Comparison of ENCODE assay signal across 8 mouse cellular contexts in the genomic region with DNA sequence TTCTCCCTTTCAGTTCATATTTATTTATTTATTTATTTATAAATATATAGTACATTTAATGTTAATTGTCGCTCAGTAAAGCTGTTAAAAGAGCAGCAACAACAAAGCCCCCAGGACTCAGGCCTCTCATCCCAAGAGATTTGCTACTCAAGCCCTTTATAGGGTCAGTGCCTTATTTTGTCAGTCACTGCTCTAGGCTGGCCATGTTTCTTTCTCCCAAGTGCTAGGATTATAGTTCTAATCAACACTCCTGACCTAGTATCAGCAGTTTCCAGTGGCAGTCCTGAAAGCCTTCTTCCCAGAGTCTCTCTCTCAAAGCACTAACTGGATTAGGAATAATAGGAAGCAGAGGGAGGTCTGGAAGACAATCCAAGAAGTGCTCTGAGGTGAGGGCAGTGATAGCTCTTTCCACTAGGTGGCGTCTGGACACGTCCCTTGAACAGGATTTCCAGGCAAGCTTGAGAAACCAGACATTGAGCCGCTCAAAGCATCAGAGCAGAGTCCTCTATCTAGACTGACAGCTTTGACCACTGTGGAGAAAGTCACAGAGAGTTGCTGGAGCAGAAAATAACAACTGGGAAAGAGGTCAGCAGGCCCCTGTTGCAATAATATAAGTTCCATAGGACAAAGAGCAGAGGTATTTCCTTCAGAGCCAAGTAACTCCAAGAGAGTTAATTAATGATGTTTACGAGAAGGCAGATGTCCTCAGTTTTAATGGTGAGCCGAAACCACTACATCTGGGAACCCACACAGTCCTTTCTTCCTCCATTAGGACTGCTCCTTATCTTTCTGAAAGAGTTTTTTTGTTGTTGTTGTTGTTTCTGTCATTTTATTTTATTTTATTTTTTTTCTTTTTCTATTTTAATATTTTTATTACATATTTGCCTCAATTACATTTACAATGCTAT. TPM values are rescaled to one million over a fixed set of nuclear protein-coding genes. Genes with fewer than 3 reads are reported as not detected.
DNase-seq lines count a peak whose midpoint lies in the region; ATAC-seq and TF ChIP-seq lines count a peak whose summit lies in the region.

No protein-coding gene starts in this region.

- no peak overlapping the region for H3K4me2 ChIP-seq in intestine, postnatal 0 days (replicated peaks; ENCODE audit: low read depth)
- no peak overlapping the region for H3K4me2 ChIP-seq in midbrain, embryonic 12.5 days (replicated peaks)

- H3K27ac ChIP-seq in cortical plate, adult 2 months (ENCODE audit: insufficient read depth, low read length): no peak overlapping the region
- H3K27ac ChIP-seq in intestine, postnatal 0 days (ENCODE audit: low read depth, low read length): no peak overlapping the region
- H3K27ac ChIP-seq in midbrain, embryonic 12.5 days (replicated peaks): no peak overlapping the region
- no peak overlapping the region for H3K27ac ChIP-seq in small intestine, adult 2 months (ENCODE audit: insufficient read depth, low read depth, low read length)

- no peaks in the 10 kb centered on the region for H3K4me1 ChIP-seq in cortical plate, adult 2 months (ENCODE audit: control insufficient read depth, insufficient read depth, low read length)
- no peaks in the 10 kb centered on the region for H3K4me1 ChIP-seq in intestine, postnatal 0 days (replicated peaks; ENCODE audit: control insufficient read depth, insufficient read depth, low read length)
- H3K4me1 ChIP-seq in midbrain, embryonic 12.5 days: no peaks in the 10 kb centered on the region
- H3K4me1 ChIP-seq in small intestine, adult 2 months (ENCODE audit: control insufficient read depth, insufficient read depth, insufficient read length, low read length): 0 out of 2 replicates have a peak, but pooled peaks cover 2% of the 10 kb centered on the region

- no peaks in the 10 kb centered on the region for H3K9me3 ChIP-seq in intestine, postnatal 0 days (ENCODE audit: control insufficient read depth)
- no peaks in the 10 kb centered on the region for H3K9me3 ChIP-seq in midbrain, embryonic 12.5 days

- H3K9ac ChIP-seq in intestine, postnatal 0 days (ENCODE audit: low read depth, low read length): no peak overlapping the region
- no peak overlapping the region for H3K9ac ChIP-seq in midbrain, embryonic 12.5 days (replicated peaks)

- WGBS in intestine, postnatal 0 days: 26% methylated on average over 6 of the region's 6 CpGs
- 26% methylated on average over 6 of the region's 6 CpGs for WGBS in midbrain, embryonic 12.5 days
- WGBS in small intestine, adult 2 months: 28% methylated on average over 6 of the region's 6 CpGs

- peak; percentile 60 for TF ChIP-seq CTCF in cortical plate, adult 2 months (IDR thresholded peaks at IDR 0.05; ENCODE audit: extremely low read depth, insufficient read depth, low read length)
- TF ChIP-seq CTCF in intestine, postnatal 0 days (IDR thresholded peaks at IDR 0.05; ENCODE audit: low read depth): peak; percentile 89
- peak; percentile 62; the same call in 1 of the 2 replicates for TF ChIP-seq CTCF in small intestine, adult 2 months (IDR thresholded peaks at IDR 0.05; ENCODE audit: extremely low read depth, insufficient read length, insufficient replicate concordance, low read depth, low read length)

- H3K27me3 ChIP-seq in intestine, postnatal 0 days (replicated peaks; ENCODE audit: control insufficient read depth, insufficient read depth, low read length): no peaks in the 10 kb centered on the region
- H3K27me3 ChIP-seq in midbrain, embryonic 12.5 days: no peaks in the 10 kb centered on the region
- H3K27me3 ChIP-seq in small intestine, adult 2 months (ENCODE audit: control insufficient read depth, insufficient read depth, low read length): no peaks in the 10 kb centered on the region

- intact Hi-C loops in left cerebral cortex, postnatal 25 days (cut with DNase I): loop anchor here (5.0 kb wide), 1 partner anchor 172 kb away; no protein-coding TSS in a partner anchor

- TF ChIP-seq POLR2A in cortical plate, adult 2 months (IDR thresholded peaks at IDR 0.05; ENCODE audit: extremely low read depth, insufficient read depth, low read length): no peak
- no peak for TF ChIP-seq POLR2A in small intestine, adult 2 months (IDR thresholded peaks at IDR 0.05; ENCODE audit: low read depth, low read length)

- peak; percentile 33; the same call in 1 of the 2 replicates for ATAC-seq in intestine, postnatal 0 days
- ATAC-seq in midbrain, embryonic 12.5 days (ENCODE audit: low FRiP score, low read depth): peak; percentile 97

- H3K4me3 ChIP-seq in cortical plate, adult 2 months (ENCODE audit: insufficient read depth, low read length): no peak overlapping the region
- no peak overlapping the region for H3K4me3 ChIP-seq in intestine, postnatal 0 days (ENCODE audit: low read depth, low read length)
- no peak overlapping the region for H3K4me3 ChIP-seq in midbrain, embryonic 12.5 days
- H3K4me3 ChIP-seq in small intestine, adult 2 months (ENCODE audit: low read depth, low read length): no peak overlapping the region

- no peaks in the 10 kb centered on the region for H3K36me3 ChIP-seq in intestine, postnatal 0 days (ENCODE audit: control insufficient read depth, insufficient read depth)
- H3K36me3 ChIP-seq in midbrain, embryonic 12.5 days: no peaks in the 10 kb centered on the region
- H3K36me3 ChIP-seq in small intestine, adult 2 months (ENCODE audit: control insufficient read depth, insufficient read depth, low read length): no peaks in the 10 kb centered on the region

- peak; percentile 66 for DNase-seq in urinary bladder, postnatal 14 days (ENCODE audit: low spot score)
- no peak for DNase-seq in urinary bladder, postnatal 10 days (ENCODE audit: low spot score)
- DNase-seq in gastrocnemius, postnatal 10 days: peak; percentile 44
- DNase-seq in left cerebral cortex, postnatal 25 days (ENCODE audit: low spot score in 2 of 2): peak; percentile 61 to 68

RNA-seq across cellular contexts. Expression of gene Akr1c18, which starts 39.9 kb away (rescaled TPM):
- polyA plus RNA-seq in cortical plate, adult 2 months (2012; rRNA removed): 1.8 and 2.0 TPM in 2 replicates
- under 1 TPM; 0.66 to 0.79 TPM for total RNA-seq in gastrocnemius, postnatal 10 days (2021)
- 0.18 and 0.38 TPM in 2 replicates for polyA plus RNA-seq in intestine, postnatal 0 days (2015; fragmentation: Nextera tagmentation; extraction: Ambion mirVana)
- 1 to 10 TPM; 1.1 to 1.7 TPM for total RNA-seq in left cerebral cortex, postnatal 25 days (2021)
- not detected in 2 replicates for polyA plus RNA-seq in midbrain, embryonic 12.5 days (2016; fragmentation: Nextera tagmentation; extraction: Ambion mirVana)
- not detected in 2 replicates for polyA plus RNA-seq in small intestine, adult 2 months (2012; rRNA removed)
